Mouse (Mus musculus): ENCODE results near the gene U2surp. TPM values are rescaled to one million over a fixed set of nuclear protein-coding genes. Genes with fewer than 3 reads are reported as not detected.

U2surp gene
- 95.2 and 98.9 TPM in 2 replicates for polyA plus RNA-seq (2016; fragmentation: Nextera tagmentation; extraction: Ambion mirVana)

- Histone ChIP-seq H3K36me3 (peaks cover 9% of the 10 kb centered on the region), H3K4me3 (peak within 1 kb of the TSS; percentile 89), H3K27ac (peak within 1 kb of the TSS; percentile 93), H3K4me1 (peaks cover 34% of the 10 kb centered on the region), H3K4me2 (peak within 1 kb of the TSS; percentile 85), H3K9ac (peak within 1 kb of the TSS; percentile 91), H3K27me3 (replicated peaks) (no peaks in the 10 kb centered on the region), H3K9me3 (replicated peaks) (no peaks in the 10 kb centered on the region)
- WGBS (ENCODE audit: insufficient replicate concordance), result under 1% methylated on average over 74 of the region's 74 CpGs
- ATAC-seq, result peak; percentile 92
These were observed at the start of gene U2surp for GRCm38 (mm10) chr9:95511472-95512330. Gene U2surp (minus strand): TSS chr9:95511996.

- peak; percentile 10; the same call in 1 of the 2 replicates for ATAC-seq
- Histone ChIP-seq H3K4me2 (peak overlapping the region; percentile 93), H3K27me3 (replicated peaks) (peaks cover 83% of the 10 kb centered on the region), H3K4me1 (peaks cover 51% of the 10 kb centered on the region), H3K27ac (peak overlapping the region; percentile 70), H3K36me3 (no peaks in the 10 kb centered on the region), H3K9me3 (replicated peaks) (no peaks in the 10 kb centered on the region), H3K9ac (peak overlapping the region; percentile 67), H3K4me3 (peak overlapping the region; percentile 68)
- WGBS (ENCODE audit: insufficient replicate concordance), result 6% methylated on average over 77 of the region's 78 CpGs
These were observed 48.3 kb upstream of the U2surp start for GRCm38 (mm10) chr9:95559936-95560735.

- peaks cover 59% of the 10 kb centered on the region for H3K4me1 ChIP-seq
- H3K4me2 ChIP-seq, result peak within 1 kb of the TSS; percentile 93
- peak within 1 kb of the TSS; percentile 67 for H3K9ac ChIP-seq
- WGBS (ENCODE audit: insufficient replicate concordance), result 2% methylated on average over 74 of the region's 118 CpGs
- peak; percentile 53 for ATAC-seq
- H3K27me3 ChIP-seq (replicated peaks), result peaks cover 75% of the 10 kb centered on the region
- H3K9me3 ChIP-seq (replicated peaks), result no peaks in the 10 kb centered on the region
- H3K36me3 ChIP-seq, result no peaks in the 10 kb centered on the region
- H3K27ac ChIP-seq, result peak within 1 kb of the TSS; percentile 70
- H3K4me3 ChIP-seq, result peak within 1 kb of the TSS; percentile 68
These were observed 47.5 kb upstream of the U2surp start, which contains the start of gene Paqr9 for GRCm38 (mm10) chr9:95559059-95559935. Gene Paqr9 (plus strand): TSS chr9:95559657.

GRCm38 (mm10) chr9:95558726-95559058 is 46.9 kb upstream of the U2surp start:
- no peaks in the 10 kb centered on the region for H3K36me3 ChIP-seq
- peak overlapping the region; percentile 60 for H3K27ac ChIP-seq
- H3K27me3 ChIP-seq (replicated peaks), result peaks cover 69% of the 10 kb centered on the region
- no peak for ATAC-seq
- H3K4me1 ChIP-seq, result peaks cover 65% of the 10 kb centered on the region
- 14% methylated on average over 11 of the region's 11 CpGs for WGBS (ENCODE audit: insufficient replicate concordance)
- peak overlapping the region; percentile 64 for H3K9ac ChIP-seq
- no peaks in the 10 kb centered on the region for H3K9me3 ChIP-seq (replicated peaks)
- peak overlapping the region; percentile 93 for H3K4me2 ChIP-seq
- H3K4me3 ChIP-seq, result peak overlapping the region; percentile 68

GRCm38 (mm10) chr9:95557722-95558121 is 45.9 kb upstream of the U2surp start:
- peaks cover 59% of the 10 kb centered on the region for H3K27me3 ChIP-seq (replicated peaks)
- H3K36me3 ChIP-seq, result no peaks in the 10 kb centered on the region
- no peak for ATAC-seq
- no peak overlapping the region for H3K27ac ChIP-seq
- no peak overlapping the region for H3K9ac ChIP-seq
- no peak overlapping the region for H3K4me3 ChIP-seq
- H3K9me3 ChIP-seq (replicated peaks), result no peaks in the 10 kb centered on the region
- peaks cover 75% of the 10 kb centered on the region for H3K4me1 ChIP-seq
- 48% methylated on average over 6 of the region's 6 CpGs for WGBS (ENCODE audit: insufficient replicate concordance)
- H3K4me2 ChIP-seq, result no peak overlapping the region

- ATAC-seq, result peak; percentile 62
- H3K4me1 ChIP-seq, result peaks cover 91% of the 10 kb centered on the region
- peak overlapping the region; percentile 50 for H3K4me2 ChIP-seq
- no peak overlapping the region for H3K4me3 ChIP-seq
- 32% methylated on average over 4 of the region's 4 CpGs for WGBS (ENCODE audit: insufficient replicate concordance)
- no peaks in the 10 kb centered on the region for H3K9me3 ChIP-seq (replicated peaks)
- peak overlapping the region; percentile 91 for H3K27ac ChIP-seq
- peak overlapping the region; percentile 56 for H3K9ac ChIP-seq
- H3K27me3 ChIP-seq (replicated peaks), result peaks cover 43% of the 10 kb centered on the region
- H3K36me3 ChIP-seq, result no peaks in the 10 kb centered on the region
These were observed 44.3 kb upstream of the U2surp start for GRCm38 (mm10) chr9:95556067-95556512.

- Histone ChIP-seq H3K4me1 (peaks cover 96% of the 10 kb centered on the region), H3K27me3 (replicated peaks) (peaks cover 35% of the 10 kb centered on the region), H3K36me3 (no peaks in the 10 kb centered on the region), H3K4me2 (peak overlapping the region; percentile 50), H3K9ac (peak overlapping the region; percentile 56), H3K4me3 (no peak overlapping the region), H3K9me3 (replicated peaks) (no peaks in the 10 kb centered on the region), H3K27ac (peak overlapping the region; percentile 91)
- WGBS (ENCODE audit: insufficient replicate concordance), result 55% methylated on average over 5 of the region's 5 CpGs
- ATAC-seq, result peak; percentile 23; the same call in 1 of the 2 replicates
These were observed 43.5 kb upstream of the U2surp start for GRCm38 (mm10) chr9:95555233-95555740.

- ATAC-seq, result peak; percentile 44
- Histone ChIP-seq H3K36me3 (no peaks in the 10 kb centered on the region), H3K27ac (peak overlapping the region; percentile 91), H3K9me3 (replicated peaks) (no peaks in the 10 kb centered on the region), H3K4me1 (peaks cover 96% of the 10 kb centered on the region), H3K4me2 (peak overlapping the region; percentile 50), H3K27me3 (replicated peaks) (peaks cover 27% of the 10 kb centered on the region), H3K4me3 (no peak overlapping the region), H3K9ac (peak overlapping the region; percentile 56)
- 45% methylated on average over 18 of the region's 18 CpGs for whole genome bisulfite sequencing (ENCODE audit: insufficient replicate concordance)
These were observed 42.7 kb upstream of the U2surp start for GRCm38 (mm10) chr9:95554231-95555221.

GRCm38 (mm10) chr9:95552175-95552705 is 40.4 kb upstream of the U2surp start:
- Histone ChIP-seq H3K4me2 (no peak overlapping the region), H3K27me3 (replicated peaks) (peaks cover 8% of the 10 kb centered on the region), H3K36me3 (no peaks in the 10 kb centered on the region), H3K9ac (no peak overlapping the region), H3K4me3 (no peak overlapping the region), H3K27ac (peak overlapping the region; percentile 63), H3K4me1 (peaks cover 84% of the 10 kb centered on the region), H3K9me3 (replicated peaks) (no peaks in the 10 kb centered on the region)
- WGBS (ENCODE audit: insufficient replicate concordance), result 77% methylated on average over 10 of the region's 10 CpGs
- no peak for ATAC-seq
